Mouse (Mus musculus): ENCODE results near the gene Tgfb1. TPM values are rescaled to one million over a fixed set of nuclear protein-coding genes. Genes with fewer than 3 reads are reported as not detected.

Gene Tgfb1
- total RNA-seq (2021) = 10 to 100 TPM; 31.7 to 36.1 TPM
- long read RNA-seq, experiment 1, transcript Tgfb1-201 (7 exons, 2,175 nt) = major isoform, 15 of 19 reads
- long read RNA-seq, experiment 1, partial matches to known transcripts = 2 of 19 reads
- long read RNA-seq, experiment 1, other reads (novel, unspliced or antisense) = 2 of 19 reads
- long read RNA-seq, experiment 2, transcript Tgfb1-201 (7 exons, 2,175 nt) = major isoform, 18 of 18 reads
- long read RNA-seq, experiment 2, partial matches to known transcripts = 0 of 18 reads
- long read RNA-seq, experiment 2, other reads (novel, unspliced or antisense) = 0 of 18 reads

- intact Hi-C loops (cut with DNase I) = no loop called here
- peak; percentile 89 to 90 for DNase-seq
Measured at GRCm38 (mm10) chr7:25686680-25687531, at the start of gene Tgfb1. TSS of gene Tgfb1 (plus strand) at chr7:25687002.

DNA sequence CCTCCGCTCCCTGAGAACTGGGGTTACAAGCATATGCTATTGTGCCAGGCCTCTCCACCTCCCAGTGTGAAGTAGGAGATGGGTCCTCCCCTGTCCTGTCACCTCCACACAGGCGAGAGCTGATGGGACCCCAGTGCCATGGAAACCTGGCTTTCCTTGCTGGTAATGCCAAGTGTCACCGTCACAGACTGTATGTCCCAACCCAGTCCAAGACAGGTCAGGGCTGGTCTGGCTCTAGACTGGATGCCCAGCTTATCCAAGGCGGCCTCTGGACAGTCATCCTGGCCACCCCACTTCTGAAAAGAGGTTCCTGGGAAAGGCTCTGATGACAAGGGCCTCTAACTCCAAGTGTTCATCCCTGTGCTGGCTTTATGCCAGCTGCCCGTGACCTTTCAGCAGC is 49.7 kb upstream of the Tgfb1 start:
- intact Hi-C loops (cut with DNase I) = no loop called here
- DNase-seq = no peak

- intact Hi-C loops (cut with DNase I) = no loop called here
Measured at GRCm38 (mm10) chr7:25639754-25640153, 47.0 kb upstream of the Tgfb1 start.

DNA sequence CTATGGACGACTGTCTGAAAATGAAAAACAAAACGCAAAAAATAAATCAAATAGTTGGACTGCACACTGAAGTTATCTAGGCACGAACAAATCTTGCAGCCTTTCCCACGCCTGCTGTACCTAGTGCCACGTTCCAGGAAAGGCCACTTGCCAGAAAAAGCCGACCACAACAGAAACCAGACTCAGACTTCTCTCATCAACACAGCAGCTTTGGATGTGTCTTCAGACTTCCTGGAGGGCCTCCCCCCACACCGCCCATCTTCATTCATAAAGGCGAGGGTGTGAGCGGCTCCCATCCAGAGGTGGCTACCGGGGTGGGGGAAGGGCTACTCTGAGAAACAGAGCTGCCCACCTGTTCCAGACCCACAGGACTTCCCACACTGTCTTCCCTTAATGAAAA is 42.7 kb upstream of the Tgfb1 start:
- intact Hi-C loops (cut with DNase I) = no loop called here
- no peak for DNase-seq

More at GRCm38 (mm10) chr7:25639754-25640153, 47.0 kb upstream of the Tgfb1 start:
- DNase-seq = no peak

DNA sequence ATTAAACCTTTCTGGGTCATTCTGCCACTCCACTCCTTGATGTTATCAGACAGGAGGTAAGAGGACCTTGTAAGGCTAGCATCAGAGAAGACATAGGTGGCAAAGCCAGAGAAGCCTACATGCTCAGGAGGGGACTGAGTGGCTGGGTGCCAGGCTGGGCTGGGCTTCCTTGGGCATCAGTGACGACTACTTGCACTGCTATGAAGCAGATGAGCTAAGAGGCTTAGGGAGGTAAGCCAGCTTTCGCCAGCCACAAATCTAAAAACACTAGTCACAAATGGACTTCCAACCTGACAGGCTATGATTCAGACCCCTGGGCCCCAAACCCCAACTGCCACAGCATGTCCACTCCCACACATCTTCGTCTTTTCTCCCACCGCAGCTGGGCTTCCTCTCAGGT is 42.2 kb upstream of the Tgfb1 start:
- no peak for DNase-seq
- intact Hi-C loops (cut with DNase I) = no loop called here

DNA sequence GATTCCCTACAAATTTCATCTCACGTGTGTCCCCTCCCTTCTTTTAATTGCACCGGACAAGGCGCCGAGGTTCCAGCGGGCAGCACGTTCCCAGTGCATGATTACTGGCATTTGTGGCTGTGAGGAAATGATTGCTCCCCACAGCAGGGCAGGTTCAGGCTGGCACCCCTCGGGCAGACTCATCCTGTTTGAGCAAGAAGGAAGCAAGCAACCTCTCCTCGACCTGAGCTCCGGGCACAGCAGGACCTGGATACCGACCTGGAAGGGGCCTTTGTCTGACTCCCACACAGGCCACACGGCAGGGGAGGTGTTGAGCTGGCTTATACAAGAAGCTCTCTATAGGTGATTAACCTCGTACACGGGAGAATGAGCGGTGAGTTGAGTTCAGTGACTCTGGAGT is 41.7 kb upstream of the Tgfb1 start:
- no peak for DNase-seq
- intact Hi-C loops (cut with DNase I) = no loop called here

- intact Hi-C loops (cut with DNase I) = no loop called here
- DNase-seq = no peak
Measured at GRCm38 (mm10) chr7:25647574-25648123, 39.2 kb upstream of the Tgfb1 start.

GRCm38 (mm10) chr7:25649839-25650238 is 37.0 kb upstream of the Tgfb1 start:
- intact Hi-C loops (cut with DNase I) = no loop called here
- no peak for DNase-seq

GRCm38 (mm10) chr7:25651281-25651680 is 35.5 kb upstream of the Tgfb1 start:
- intact Hi-C loops (cut with DNase I) = no loop called here

GRCm38 (mm10) chr7:25652244-25652759 is 34.5 kb upstream of the Tgfb1 start:
- DNase-seq = no peak
- intact Hi-C loops (cut with DNase I) = no loop called here

More at GRCm38 (mm10) chr7:25651281-25651680, 35.5 kb upstream of the Tgfb1 start:
- no peak for DNase-seq

DNA sequence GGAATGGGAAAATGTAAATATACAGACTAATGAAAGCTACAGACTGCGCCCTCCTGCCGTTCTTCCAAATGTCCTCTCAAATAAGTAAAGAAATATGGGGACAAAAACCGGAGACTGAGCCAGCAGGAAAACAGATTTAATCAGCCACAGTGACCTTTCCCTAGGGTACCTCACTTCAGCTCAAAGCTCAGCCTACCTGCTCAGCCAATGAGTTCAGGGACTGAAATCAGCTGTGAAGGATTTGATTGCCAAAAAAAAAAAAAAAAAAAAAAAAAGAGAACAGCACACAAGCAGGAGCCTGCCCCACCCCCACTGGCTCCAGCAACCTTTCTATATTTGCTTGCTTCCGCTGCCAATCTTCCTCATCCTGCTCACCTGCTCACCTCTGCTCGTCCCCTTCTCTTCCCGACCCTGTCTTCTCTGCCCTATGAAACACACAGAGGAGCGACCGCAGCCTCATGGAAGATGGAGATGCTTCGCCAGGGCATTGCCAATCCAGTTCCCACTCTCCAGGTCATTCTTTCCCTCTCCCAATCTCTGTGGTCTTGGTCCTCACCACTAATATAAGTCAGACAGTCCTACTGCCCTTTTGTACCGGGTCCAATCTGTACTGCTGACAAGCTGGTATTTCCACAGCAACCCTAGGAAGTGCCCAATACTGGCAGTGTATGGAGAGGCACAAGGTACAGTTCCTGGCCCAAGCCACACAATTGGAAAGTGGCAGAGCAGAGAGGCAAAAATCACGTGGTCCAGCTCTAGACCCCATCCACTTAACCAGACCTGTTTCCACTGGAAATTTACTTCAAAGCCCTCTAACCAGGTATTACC is 31.0 kb upstream of the Tgfb1 start:
- DNase-seq = no peak
- intact Hi-C loops (cut with DNase I) = no loop called here

GRCm38 (mm10) chr7:25657785-25658184 is 29.0 kb upstream of the Tgfb1 start:
- DNase-seq = no peak
- intact Hi-C loops (cut with DNase I) = no loop called here

- intact Hi-C loops (cut with DNase I) = no loop called here
- peak; percentile 99 for DNase-seq
Measured at GRCm38 (mm10) chr7:25658657-25659472, 27.9 kb upstream of the Tgfb1 start, which contains the start of the genes Bckdha and Exosc5. TSS of gene Bckdha (minus strand) at chr7:25658981. TSS of gene Exosc5 (plus strand) at chr7:25659164.

DNA sequence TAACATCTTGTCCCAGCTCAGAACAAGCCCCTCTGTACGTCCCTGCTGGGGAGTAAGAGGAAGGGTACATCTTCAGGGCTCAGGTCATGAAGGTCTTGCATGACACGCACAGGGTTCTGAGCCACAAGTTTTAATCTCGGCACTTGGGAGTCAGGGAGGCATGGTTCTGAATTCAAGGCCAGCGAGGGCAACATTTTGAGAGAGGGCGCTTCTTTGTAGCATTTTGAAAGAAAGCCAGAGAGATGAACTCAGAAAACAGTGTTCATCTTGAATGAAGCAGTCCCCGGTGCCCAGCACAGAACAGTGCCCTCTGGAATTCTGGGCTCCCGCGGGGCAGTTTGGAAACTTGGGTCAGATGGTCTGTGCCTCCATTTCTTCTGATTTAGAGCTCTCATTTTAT is 20.4 kb upstream of the Tgfb1 start:
- no peak for DNase-seq
- intact Hi-C loops (cut with DNase I) = no loop called here

- no peak for DNase-seq
- intact Hi-C loops (cut with DNase I) = no loop called here
Measured at GRCm38 (mm10) chr7:25669158-25669557, 17.6 kb upstream of the Tgfb1 start.

GRCm38 (mm10) chr7:25669631-25670030 is 17.2 kb upstream of the Tgfb1 start:
- intact Hi-C loops (cut with DNase I) = no loop called here
- no peak for DNase-seq

DNA sequence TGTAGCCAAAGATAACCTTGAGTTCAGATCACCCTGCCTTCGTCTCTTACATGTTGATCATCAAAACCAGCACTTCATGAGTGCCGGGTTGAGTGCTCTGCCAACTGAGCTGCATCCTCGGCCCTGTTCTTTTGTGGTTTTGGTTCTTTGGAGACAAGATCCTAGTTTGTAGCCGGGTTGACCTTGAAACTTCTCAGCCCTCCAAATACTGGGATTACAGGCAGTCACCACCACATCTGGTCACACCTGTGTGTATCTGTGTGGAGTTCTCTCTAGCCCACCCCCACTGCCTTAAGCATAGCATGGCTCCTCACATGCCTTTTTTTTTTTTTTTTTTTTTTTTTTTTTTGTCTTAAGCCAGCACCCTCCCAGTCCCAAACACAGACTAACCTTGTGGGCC is 16.7 kb upstream of the Tgfb1 start:
- no peak for DNase-seq
- intact Hi-C loops (cut with DNase I) = no loop called here

DNA sequence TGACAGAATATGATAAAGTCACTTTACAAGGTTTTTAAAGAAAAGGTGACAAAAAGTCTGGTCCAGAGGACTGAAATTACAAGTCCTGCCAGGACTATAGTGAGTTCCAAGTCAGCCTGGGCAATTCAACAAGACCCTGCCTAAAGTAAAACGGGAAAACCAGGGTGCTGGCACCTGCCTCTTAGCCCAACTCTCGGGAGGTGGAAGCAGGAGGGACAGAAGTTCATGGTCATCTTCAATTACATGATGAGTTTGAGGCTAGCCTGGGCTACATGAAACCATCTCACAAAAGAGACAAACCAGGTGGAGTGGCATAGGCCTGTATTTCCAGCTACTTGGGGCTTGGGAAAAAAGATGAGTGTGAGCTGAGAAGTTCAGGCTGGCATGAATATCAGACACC is 15.1 kb upstream of the Tgfb1 start:
- DNase-seq = no peak
- intact Hi-C loops (cut with DNase I) = no loop called here

GRCm38 (mm10) chr7:25672442-25672841 is 14.4 kb upstream of the Tgfb1 start:
- intact Hi-C loops (cut with DNase I) = no loop called here

More at GRCm38 (mm10) chr7:25672442-25672841, 14.4 kb upstream of the Tgfb1 start:
- DNase-seq = no peak
